Mouse (Mus musculus) heart, embryonic 13.5 days (tissue): Measurements from ENCODE around the gene Tecpr2. TPM values are rescaled to one million over a fixed set of nuclear protein-coding genes. Genes with fewer than 3 reads are reported as not detected.

Experiments used
- ATAC-seq: fragments of 200-750 bp; cut with Nextera tagmentation; 2 replicates; pipeline ENCODE4 v1.8.0; 2017; ENCODE audit warnings: moderate TSS enrichment; ENCODE audit not compliant: insufficient number of reproducible peaks, low FRiP score, low TSS enrichment; ENCODE audit errors: extremely low read depth
- H3K27ac ChIP-seq: fragments of 300-500 bp; sonication (generic); replicated peaks from 2 replicates; pipeline ENCODE4 v1.5.1; 2015; ENCODE audit warnings: moderate library complexity, mild to moderate bottlenecking, inconsistent platforms
- H3K27me3 ChIP-seq: fragments of 300-500 bp; sonication (generic); replicated peaks from 2 replicates; pipeline ENCODE4 v1.6.1; 2015; ENCODE audit warnings: mild to moderate bottlenecking, inconsistent platforms
- H3K36me3 ChIP-seq: fragments of 300-500 bp; sonication (generic); 2 replicates; pipeline ENCODE4 v1.6.1; 2015; ENCODE audit warnings: mild to moderate bottlenecking, inconsistent platforms
- H3K4me1 ChIP-seq: fragments of 300-500 bp; sonication (generic); 2 replicates; pipeline ENCODE4 v1.6.1; 2015; ENCODE audit warnings: inconsistent platforms
- H3K4me2 ChIP-seq: fragments of 300-500 bp; sonication (generic); 2 replicates; pipeline ENCODE4 v1.6.1; 2015; ENCODE audit warnings: inconsistent platforms, mild to moderate bottlenecking, moderate library complexity
- H3K4me3 ChIP-seq: fragments of 300-500 bp; sonication (generic); 2 replicates; pipeline ENCODE4 v1.5.1; 2015; ENCODE audit warnings: moderate library complexity, mild to moderate bottlenecking, inconsistent platforms
- H3K9ac ChIP-seq: fragments of 300-500 bp; sonication (generic); 2 replicates; pipeline ENCODE4 v1.6.1; 2015; ENCODE audit warnings: inconsistent platforms, mild to moderate bottlenecking, moderate library complexity
- H3K9me3 ChIP-seq: fragments of 300-500 bp; sonication (generic); 2 replicates; pipeline ENCODE4 v1.6.1; 2016; ENCODE audit warnings: inconsistent platforms
- WGBS: fragments of 180-500 bp; shearing (Covaris S2); methylation state at CpG from one replicate; pipeline ENCODE4 v1.1.7; 2015; ENCODE audit warnings: mixed read lengths; 5-methylcytosine and 5-hydroxymethylcytosine counted together
- polyA plus RNA-seq: library from polyadenylated mRNA; unstranded; fragments of >200 nt; fragmentation: Nextera tagmentation; extraction: Ambion mirVana; gene quantifications from 2 replicates; pipeline ENCODE4 v1.2.1, GENCODE M21; 2015

Gene Tecpr2
- polyA plus RNA-seq, 1 experiment from 2014 or later, result 2.9 TPM

DNA sequence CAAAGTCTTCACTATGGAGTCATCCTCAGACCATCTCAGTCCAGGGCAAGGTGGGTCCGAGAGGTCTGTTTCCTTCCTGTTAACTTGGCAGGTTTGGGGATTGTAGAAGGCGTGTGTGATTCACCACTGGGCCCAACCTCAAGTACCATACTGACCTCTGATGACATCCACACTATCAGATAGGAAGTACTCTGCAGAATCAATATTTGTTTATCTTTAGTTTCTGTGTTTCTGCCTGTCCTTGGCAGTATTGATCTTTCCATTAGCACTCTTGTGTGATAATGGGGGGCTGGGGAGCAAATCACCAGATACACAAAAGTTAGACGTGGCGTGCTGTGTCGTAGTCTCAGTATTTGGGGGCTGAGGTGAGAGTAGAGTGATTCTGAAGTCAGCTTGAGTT is 17.8 kb upstream of the Tecpr2 start:
- Histone ChIP-seq H3K9me3 (no peaks in the 10 kb centered on the region), H3K4me2 (no peak overlapping the region), H3K27me3 (no peaks in the 10 kb centered on the region), H3K9ac (no peak overlapping the region), H3K4me3 (no peak overlapping the region), H3K27ac (no peak overlapping the region), H3K4me1 (no peaks in the 10 kb centered on the region), H3K36me3 (peaks cover 96% of the 10 kb centered on the region)
- 87% methylated on average over 5 of the region's 5 CpGs for whole genome bisulfite sequencing
- no peak for ATAC-seq

DNA sequence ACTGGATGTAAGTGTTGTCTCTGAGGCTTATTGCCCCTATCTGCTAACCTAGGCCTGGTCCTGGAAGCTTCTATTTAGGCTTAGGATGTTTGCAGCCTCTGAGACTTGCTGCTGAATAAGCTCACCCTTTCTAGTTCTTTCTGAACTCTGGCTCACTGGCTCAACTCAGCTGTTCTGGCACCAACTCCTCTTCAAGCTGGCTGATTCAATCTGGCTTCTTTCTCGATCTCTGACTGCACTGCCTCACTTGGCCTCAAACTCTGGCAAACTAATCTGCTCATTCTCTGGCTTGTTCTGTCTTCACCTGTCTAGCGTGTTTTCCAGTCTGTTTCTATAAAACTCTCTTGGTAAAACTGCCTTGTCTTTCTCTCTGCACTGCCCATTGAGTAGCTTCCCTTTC is 13.7 kb upstream of the Tecpr2 start:
- H3K27ac ChIP-seq, result no peak overlapping the region
- ATAC-seq, result no peak
- no peak overlapping the region for H3K4me2 ChIP-seq
- H3K36me3 ChIP-seq, result peaks cover 93% of the 10 kb centered on the region
- 88% methylated on average over 2 of the region's 2 CpGs for WGBS
- H3K9me3 ChIP-seq, result no peaks in the 10 kb centered on the region
- no peak overlapping the region for H3K9ac ChIP-seq
- H3K4me3 ChIP-seq, result no peak overlapping the region
- H3K4me1 ChIP-seq, result no peaks in the 10 kb centered on the region
- H3K27me3 ChIP-seq, result no peaks in the 10 kb centered on the region

DNA sequence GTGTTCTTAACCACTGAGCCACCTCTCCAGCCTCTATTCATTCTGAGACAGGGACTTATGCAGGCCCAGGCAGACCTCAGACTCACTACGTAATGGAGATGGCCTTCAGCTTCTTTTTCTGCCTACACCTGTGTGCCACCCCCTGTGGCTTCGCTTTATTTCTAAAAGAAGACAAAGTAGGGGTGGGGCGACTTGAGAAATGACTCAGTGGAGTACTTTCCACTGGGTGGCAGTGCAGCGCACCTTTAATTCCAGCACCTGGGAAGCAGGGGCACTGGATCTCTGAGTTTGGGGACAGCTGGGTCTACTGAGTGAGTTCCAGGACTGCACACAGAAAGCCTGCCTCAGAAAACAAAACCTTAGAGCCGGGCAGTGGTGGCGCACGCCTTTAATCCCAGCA is 6.8 kb upstream of the Tecpr2 start:
- WGBS, result 89% methylated on average over 7 of the region's 7 CpGs
- Histone ChIP-seq H3K27ac (no peak overlapping the region), H3K27me3 (no peaks in the 10 kb centered on the region), H3K4me2 (no peak overlapping the region), H3K9ac (no peak overlapping the region), H3K4me1 (no peaks in the 10 kb centered on the region), H3K36me3 (peaks cover 56% of the 10 kb centered on the region), H3K4me3 (no peak overlapping the region), H3K9me3 (no peaks in the 10 kb centered on the region)
- ATAC-seq, result no peak

DNA sequence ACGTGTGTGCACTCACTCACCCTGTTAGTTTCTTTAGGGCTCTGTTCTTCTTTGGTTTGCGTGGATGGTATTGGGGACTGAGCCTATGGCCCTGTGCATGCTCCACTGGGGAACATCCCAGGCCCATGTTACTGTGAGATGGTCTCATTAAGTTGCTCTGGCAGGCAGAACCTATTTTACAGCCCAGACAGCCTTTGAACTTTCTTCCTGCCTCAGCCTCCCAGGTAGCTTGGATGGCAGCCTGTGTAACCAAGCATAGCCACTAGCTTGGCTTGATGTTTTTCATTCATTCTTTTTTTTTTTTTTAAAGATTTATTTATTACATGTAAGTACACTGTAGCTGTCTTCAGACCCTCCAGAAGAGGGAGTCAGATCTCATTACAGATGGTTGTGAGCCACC is 3.8 kb upstream of the Tecpr2 start:
- H3K4me3 ChIP-seq, result no peak overlapping the region

DNA sequence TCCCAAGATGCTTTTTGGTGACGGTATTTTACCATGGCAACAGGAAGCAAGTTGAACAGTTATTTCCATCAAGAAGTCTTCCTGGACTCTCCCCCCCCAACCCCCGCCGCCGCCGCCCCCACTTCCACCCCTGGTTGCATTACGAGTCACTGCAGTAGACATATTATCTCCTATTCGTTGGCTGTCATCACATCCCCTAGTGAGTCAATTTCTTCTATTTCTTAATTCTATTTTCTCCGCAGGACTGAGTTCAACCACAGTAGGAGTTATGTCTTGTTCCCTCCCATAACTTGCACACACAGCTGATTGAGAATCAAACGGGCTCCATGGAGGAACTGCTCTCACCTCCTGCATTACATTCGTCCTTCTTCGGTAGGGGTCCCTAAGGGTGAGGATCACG is 958 bp upstream of the Tecpr2 start:
- ATAC-seq, result no peak
- no peak overlapping the region for H3K27ac ChIP-seq
- 29% methylated on average over 12 of the region's 12 CpGs for WGBS

More for the DNA sequence above, 3.8 kb upstream of the Tecpr2 start:
- no peak for ATAC-seq
- Histone ChIP-seq H3K4me1 (peaks cover 18% of the 10 kb centered on the region), H3K9me3 (no peaks in the 10 kb centered on the region), H3K27me3 (no peaks in the 10 kb centered on the region), H3K27ac (no peak overlapping the region), H3K4me2 (no peak overlapping the region), H3K36me3 (peaks cover 32% of the 10 kb centered on the region), H3K9ac (no peak overlapping the region)
- WGBS, result 94% methylated on average over 2 of the region's 2 CpGs

DNA sequence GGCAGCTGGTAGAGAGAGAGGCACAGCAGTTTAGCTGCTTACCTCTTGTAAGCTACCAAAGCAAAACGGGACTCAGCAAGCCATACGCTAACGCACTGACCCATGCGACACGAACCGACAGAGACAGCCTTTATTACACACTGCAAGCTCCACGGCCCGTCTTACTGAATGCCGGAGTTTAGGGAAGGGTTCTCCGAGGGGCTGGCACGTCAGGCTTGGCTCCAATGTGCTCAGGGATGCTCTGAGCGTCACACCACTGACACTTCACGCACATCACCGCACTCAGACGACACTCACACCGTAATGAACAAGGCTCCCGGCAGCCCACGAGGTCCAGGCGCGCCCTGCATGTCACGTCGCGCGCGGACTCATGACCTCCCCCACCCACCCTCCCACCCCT is 458 bp upstream of the Tecpr2 start:
- ATAC-seq, result peak; percentile 21
- H3K9ac ChIP-seq, result peak overlapping the region; percentile 93
- WGBS, result 0% methylated on average over 25 of the region's 25 CpGs

More for the DNA sequence above, 958 bp upstream of the Tecpr2 start:
- Histone ChIP-seq H3K36me3 (peaks cover 8% of the 10 kb centered on the region), H3K9me3 (no peaks in the 10 kb centered on the region), H3K4me2 (peak overlapping the region; percentile 97), H3K4me3 (peak overlapping the region; percentile 87), H3K27me3 (no peaks in the 10 kb centered on the region), H3K9ac (peak overlapping the region; percentile 93), H3K4me1 (peaks cover 19% of the 10 kb centered on the region)

DNA sequence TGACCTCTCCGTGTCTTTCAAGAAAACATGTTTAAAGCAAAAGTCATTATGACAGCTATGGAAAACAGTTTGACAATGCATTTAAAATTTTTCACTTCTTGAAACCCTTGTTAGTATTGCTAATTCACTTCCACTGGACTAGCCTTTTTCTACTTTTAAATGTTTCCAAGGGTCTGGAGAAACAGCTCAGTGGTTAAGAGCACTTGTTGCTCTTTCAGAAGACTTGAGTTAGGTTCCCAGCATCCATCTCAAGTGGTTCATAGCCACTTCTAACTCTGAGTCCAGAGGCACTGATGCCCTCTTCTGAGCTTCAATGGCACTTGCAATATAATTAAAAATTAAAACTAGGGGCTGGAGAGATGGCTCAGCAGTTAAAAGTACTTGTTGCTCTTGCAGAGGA is 2.8 kb downstream of the Tecpr2 start:
- H3K4me3 ChIP-seq, result no peak overlapping the region
- no peak overlapping the region for H3K9ac ChIP-seq
- no peak overlapping the region for H3K27ac ChIP-seq
- peaks cover 19% of the 10 kb centered on the region for H3K4me1 ChIP-seq
- 82% methylated on average over 1 of the region's 1 CpGs for WGBS
- no peak overlapping the region for H3K4me2 ChIP-seq
- no peaks in the 10 kb centered on the region for H3K27me3 ChIP-seq
- no peak for ATAC-seq
- no peaks in the 10 kb centered on the region for H3K36me3 ChIP-seq
- no peaks in the 10 kb centered on the region for H3K9me3 ChIP-seq

More for the DNA sequence above, 458 bp upstream of the Tecpr2 start:
- H3K27ac ChIP-seq, result peak overlapping the region; percentile 53; the same call in 1 of the 2 replicates
- peaks cover 3% of the 10 kb centered on the region for H3K36me3 ChIP-seq
- no peaks in the 10 kb centered on the region for H3K9me3 ChIP-seq
- peak overlapping the region; percentile 87 for H3K4me3 ChIP-seq
- peak overlapping the region; percentile 97 for H3K4me2 ChIP-seq
- peaks cover 19% of the 10 kb centered on the region for H3K4me1 ChIP-seq
- no peaks in the 10 kb centered on the region for H3K27me3 ChIP-seq

DNA sequence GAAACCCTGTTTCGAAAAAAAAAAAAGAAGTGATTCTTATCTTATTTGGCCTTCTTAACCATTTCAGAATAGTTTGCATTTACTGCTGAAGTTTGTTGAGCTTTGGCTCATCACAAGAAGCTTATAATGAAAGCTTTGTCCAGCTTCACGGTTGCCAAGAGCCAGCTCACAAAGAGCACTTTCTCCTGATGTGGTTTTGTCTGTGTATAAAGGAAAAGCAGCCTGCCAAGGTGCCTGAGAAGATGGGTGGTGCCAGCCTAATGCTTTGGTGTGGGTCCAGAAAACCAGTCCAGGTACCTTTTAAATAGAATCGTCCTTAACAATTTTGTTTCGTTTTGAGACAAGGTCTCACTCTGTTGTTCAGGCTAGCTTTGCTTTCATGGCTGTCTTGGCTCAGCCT is 13.0 kb downstream of the Tecpr2 start:
- H3K27ac ChIP-seq, result no peak overlapping the region
- H3K9ac ChIP-seq, result no peak overlapping the region
- no peak overlapping the region for H3K4me3 ChIP-seq
- no peak overlapping the region for H3K4me2 ChIP-seq
- peaks cover 11% of the 10 kb centered on the region for H3K36me3 ChIP-seq
- H3K4me1 ChIP-seq, result no peaks in the 10 kb centered on the region
- WGBS, result 77% methylated on average over 4 of the region's 4 CpGs
- no peak for ATAC-seq
- H3K9me3 ChIP-seq, result no peaks in the 10 kb centered on the region
- H3K27me3 ChIP-seq, result no peaks in the 10 kb centered on the region

DNA sequence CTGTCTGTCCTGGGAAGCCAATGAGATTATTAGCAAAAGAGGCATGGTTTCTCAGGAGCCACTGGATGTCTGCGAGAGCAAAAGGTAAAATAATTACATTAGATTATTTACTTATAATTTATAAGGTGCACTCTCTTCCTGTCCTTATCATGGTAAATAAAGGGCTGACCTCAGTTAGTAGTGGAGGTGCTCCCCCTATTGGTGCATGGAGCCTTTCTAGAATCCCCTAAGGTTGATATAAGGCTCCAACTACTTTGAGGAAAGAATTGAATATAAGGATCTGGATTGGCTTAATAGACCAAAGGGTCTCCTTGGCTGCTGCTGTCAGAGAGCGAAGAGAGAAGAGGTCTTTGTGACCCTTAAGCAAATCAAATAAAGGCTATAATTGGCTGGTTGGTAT is 14.5 kb downstream of the Tecpr2 start:
- Histone ChIP-seq H3K4me3 (no peak overlapping the region), H3K36me3 (peaks cover 6% of the 10 kb centered on the region; the same call in 1 of the 2 replicates), H3K9ac (no peak overlapping the region), H3K4me1 (no peaks in the 10 kb centered on the region), H3K9me3 (no peaks in the 10 kb centered on the region), H3K27ac (no peak overlapping the region), H3K27me3 (no peaks in the 10 kb centered on the region), H3K4me2 (no peak overlapping the region)
- 88% methylated on average over 2 of the region's 2 CpGs for WGBS
- no peak for ATAC-seq

DNA sequence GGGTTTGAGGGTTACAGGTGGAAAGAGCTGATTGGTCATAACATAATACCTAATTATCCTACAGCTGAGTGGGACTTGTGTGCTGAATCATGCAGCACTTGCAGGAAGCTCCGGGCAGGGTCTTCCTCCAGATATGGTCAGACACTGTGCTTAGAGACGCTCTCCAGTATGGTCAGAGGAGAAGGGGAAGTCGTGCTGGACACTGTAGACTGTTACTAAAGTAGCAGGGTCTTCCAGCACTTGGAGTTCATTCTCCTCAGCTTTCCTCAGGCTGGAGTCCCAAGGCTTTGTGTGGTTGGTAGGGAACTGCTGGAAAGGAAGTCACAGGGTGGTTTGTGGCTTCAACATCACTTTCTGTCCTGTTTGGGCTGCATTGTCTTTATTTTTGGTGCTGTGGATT is 18.8 kb downstream of the Tecpr2 start:
- no peaks in the 10 kb centered on the region for H3K27me3 ChIP-seq
- H3K9me3 ChIP-seq, result no peaks in the 10 kb centered on the region
- WGBS, result 45% methylated on average over 3 of the region's 3 CpGs
- H3K9ac ChIP-seq, result no peak overlapping the region
- H3K36me3 ChIP-seq, result no peaks in the 10 kb centered on the region
- H3K4me2 ChIP-seq, result no peak overlapping the region
- no peak for ATAC-seq
- H3K4me1 ChIP-seq, result no peaks in the 10 kb centered on the region
- no peak overlapping the region for H3K4me3 ChIP-seq
- H3K27ac ChIP-seq, result no peak overlapping the region

DNA sequence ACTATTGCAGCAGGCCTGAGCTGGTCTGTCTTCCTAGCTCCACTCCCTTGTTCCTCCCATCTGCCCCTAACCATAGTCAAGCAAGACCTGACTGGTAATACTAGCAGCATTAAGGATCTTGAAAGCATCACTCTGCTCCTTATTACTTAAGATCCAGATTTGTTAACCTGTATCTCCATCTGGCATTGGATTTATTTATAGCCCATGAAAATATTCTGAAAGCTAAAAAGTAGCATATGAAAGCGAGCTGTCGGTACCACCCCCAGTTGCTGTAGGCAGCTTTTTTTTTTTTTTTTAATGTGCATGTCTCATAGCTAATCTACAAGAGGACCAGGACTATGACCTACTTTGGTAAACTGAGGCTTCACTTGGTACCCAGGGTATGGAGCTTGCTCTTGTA is 20.9 kb downstream of the Tecpr2 start:
- ATAC-seq, result no peak
- WGBS, result 98% methylated on average over 2 of the region's 2 CpGs
- Histone ChIP-seq H3K27me3 (no peaks in the 10 kb centered on the region), H3K9me3 (no peaks in the 10 kb centered on the region), H3K36me3 (peaks cover 6% of the 10 kb centered on the region), H3K27ac (no peak overlapping the region), H3K9ac (no peak overlapping the region), H3K4me1 (no peaks in the 10 kb centered on the region), H3K4me3 (no peak overlapping the region), H3K4me2 (no peak overlapping the region)

DNA sequence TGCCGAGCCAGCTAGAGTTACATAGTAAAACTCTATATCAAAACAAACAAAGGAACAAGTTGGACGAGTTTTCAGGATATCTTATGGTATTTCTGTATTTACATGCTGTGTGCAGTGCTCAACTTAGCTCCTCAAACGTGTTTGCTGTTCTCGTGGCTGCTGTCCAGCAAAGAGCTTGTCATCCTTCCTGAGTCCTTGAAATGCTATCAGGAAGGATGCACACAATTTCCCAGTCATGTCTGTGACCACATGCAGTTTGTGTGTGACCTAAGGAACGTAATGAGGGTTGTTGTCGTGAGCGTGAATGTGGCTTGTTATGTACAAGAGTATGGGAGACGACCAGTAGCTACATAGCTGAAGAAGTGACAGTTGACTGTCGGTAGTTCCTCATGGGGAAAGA is 26.7 kb downstream of the Tecpr2 start:
- H3K27ac ChIP-seq, result no peak overlapping the region
- ATAC-seq, result no peak
- no peak overlapping the region for H3K4me2 ChIP-seq
- peaks cover 44% of the 10 kb centered on the region for H3K36me3 ChIP-seq
- no peak overlapping the region for H3K4me3 ChIP-seq
- H3K9ac ChIP-seq, result no peak overlapping the region
- 75% methylated on average over 9 of the region's 9 CpGs for WGBS
- no peaks in the 10 kb centered on the region for H3K27me3 ChIP-seq
- no peaks in the 10 kb centered on the region for H3K9me3 ChIP-seq
- H3K4me1 ChIP-seq, result no peaks in the 10 kb centered on the region
